Mouse (Mus musculus) liver, postnatal 0 days (tissue): ENCODE data around the gene Oosp3. TPM values are rescaled to one million over a fixed set of nuclear protein-coding genes. Genes with fewer than 3 reads are reported as not detected.

Source experiments
- ATAC-seq: fragments of 200-750 bp; cut with Nextera tagmentation; 2 replicates; pipeline ENCODE4 v1.8.0; 2017; ENCODE audit warnings: mild to moderate bottlenecking, moderate library complexity
- DNase-seq: peaks from one replicate; pipeline ENCODE4 v3.0.0-alpha.2; 2016
- H3K27ac ChIP-seq: fragments of 300-500 bp; sonication (generic); 2 replicates; pipeline ENCODE4 v1.5.1; 2014; ENCODE audit warnings: antibody characterized with exemption, moderate library complexity, mild to moderate bottlenecking, low read depth
- H3K27me3 ChIP-seq: fragments of 300-500 bp; sonication (generic); 2 replicates; pipeline ENCODE4 v1.6.1; 2014; ENCODE audit warnings: low read length, control low read depth, mixed read lengths; ENCODE audit not compliant: insufficient read depth
- H3K36me3 ChIP-seq: fragments of 300-500 bp; sonication (generic); replicated peaks from 2 replicates; pipeline ENCODE4 v1.6.1; 2014; ENCODE audit warnings: mild to moderate bottlenecking, control low read depth, low read length, moderate library complexity, mixed read lengths; ENCODE audit not compliant: insufficient read depth
- H3K4me1 ChIP-seq: fragments of 300-500 bp; sonication (generic); 2 replicates; pipeline ENCODE4 v1.6.1; 2014; ENCODE audit warnings: antibody characterized with exemption, mild to moderate bottlenecking, control low read depth; ENCODE audit not compliant: insufficient read depth
- H3K4me2 ChIP-seq: fragments of 300-500 bp; sonication (generic); 2 replicates; pipeline ENCODE4 v1.6.1; 2014; ENCODE audit warnings: low read depth, mild to moderate bottlenecking, low read length, moderate library complexity, mixed read lengths
- H3K4me3 ChIP-seq: fragments of 300-500 bp; sonication (generic); 2 replicates; pipeline ENCODE4 v1.5.1; 2014; ENCODE audit warnings: low read depth, low read length
- H3K9ac ChIP-seq: fragments of 300-500 bp; sonication (generic); replicated peaks from 2 replicates; pipeline ENCODE4 v1.6.1; 2014; ENCODE audit warnings: mild to moderate bottlenecking, moderate library complexity
- H3K9me3 ChIP-seq: fragments of 300-500 bp; sonication (generic); 2 replicates; pipeline ENCODE4 v1.6.1; 2016; ENCODE audit warnings: mild to moderate bottlenecking, control low read depth, low read length, mixed read lengths
- CTCF ChIP-seq: sonication (generic); IDR thresholded peaks from 2 replicates; pipeline ENCODE4 v1.5.1; 2016; ENCODE audit warnings: antibody characterized with exemption, low read depth
- EP300 ChIP-seq: IDR thresholded peaks from 2 replicates; pipeline ENCODE4 v1.6.1; 2016; ENCODE audit warnings: antibody characterized with exemption, low read depth, mild to moderate bottlenecking
- WGBS: fragments of 180-500 bp; shearing (Covaris S2); extraction: QIAGEN DNeasy Blood & Tissue Kit; methylation state at CpG from one replicate; pipeline ENCODE4 v1.1.7; 2014; ENCODE audit not compliant: insufficient replicate concordance; 5-methylcytosine and 5-hydroxymethylcytosine counted together
- polyA plus RNA-seq: library from polyadenylated mRNA; unstranded; fragments of >200 nt; fragmentation: Nextera tagmentation; extraction: Ambion mirVana; gene quantifications from 2 replicates; pipeline ENCODE4 v1.2.1, GENCODE M21; 2015

The Oosp3 gene
- polyA plus RNA-seq, 1 experiment from 2014 or later: not detected

DNA sequence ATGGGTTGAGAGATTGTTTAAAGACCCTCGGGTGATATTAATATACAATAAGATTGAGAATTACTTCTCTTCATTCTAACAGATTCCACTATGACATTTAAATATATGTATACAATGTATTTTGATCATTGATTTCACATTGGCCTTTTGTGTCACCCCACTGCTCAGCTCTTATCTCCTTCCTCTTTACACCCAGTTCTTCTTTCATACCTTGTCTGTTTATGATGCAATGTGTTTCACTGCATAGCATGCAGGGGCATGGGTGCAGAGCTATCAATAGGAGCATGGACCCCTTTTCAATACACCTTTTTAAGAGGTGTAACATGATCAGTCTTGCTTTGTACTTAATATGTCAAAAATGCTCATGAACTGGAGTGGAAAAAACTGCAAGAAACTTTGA, 33.4 kb downstream of the Oosp3 start:
- Histone ChIP-seq H3K36me3 (no peaks in the 10 kb centered on the region), H3K27ac (no peak overlapping the region), H3K4me2 (no peak overlapping the region), H3K4me3 (no peak overlapping the region), H3K4me1 (peaks cover 3% of the 10 kb centered on the region; the same call in 1 of the 2 replicates), H3K9me3 (no peaks in the 10 kb centered on the region), H3K9ac (no peak overlapping the region), H3K27me3 (no peaks in the 10 kb centered on the region)
- TF ChIP-seq EP300 (no peak), CTCF (no peak)
- WGBS: 56% methylated on average over 1 of the region's 1 CpGs
- ATAC-seq: no peak
- no peak for DNase-seq

DNA sequence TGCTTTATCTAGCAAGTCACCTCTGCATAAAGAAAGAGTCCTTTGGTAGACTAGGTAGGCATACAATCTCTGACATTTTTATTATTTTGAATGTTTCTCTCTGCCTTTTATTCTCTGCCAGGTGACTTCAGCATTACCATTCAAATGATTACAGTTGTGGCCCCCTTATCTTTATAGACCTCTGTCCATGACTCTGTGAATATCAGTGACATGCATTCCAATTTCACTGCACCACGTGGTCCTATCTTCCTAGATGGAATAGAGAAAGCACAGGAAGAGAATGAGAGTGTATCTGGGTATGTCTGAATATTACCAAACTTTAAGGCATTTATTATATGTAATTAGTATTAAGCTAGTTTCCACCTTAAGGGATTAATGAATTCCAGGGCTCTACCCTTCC, 39.6 kb downstream of the Oosp3 start:
- 31% methylated on average over 1 of the region's 1 CpGs for WGBS
- TF ChIP-seq EP300 (0 out of 2 replicates have a peak, but pooled peaks have one; percentile 43), CTCF (no peak)
- no peak for ATAC-seq
- H3K27ac ChIP-seq: no peak overlapping the region
- H3K27me3 ChIP-seq: no peaks in the 10 kb centered on the region
- no peaks in the 10 kb centered on the region for H3K9me3 ChIP-seq
- no peak for DNase-seq
- H3K4me3 ChIP-seq: no peak overlapping the region
- H3K9ac ChIP-seq: no peak overlapping the region
- H3K4me2 ChIP-seq: no peak overlapping the region
- H3K36me3 ChIP-seq: no peaks in the 10 kb centered on the region
- H3K4me1 ChIP-seq: no peaks in the 10 kb centered on the region

DNA sequence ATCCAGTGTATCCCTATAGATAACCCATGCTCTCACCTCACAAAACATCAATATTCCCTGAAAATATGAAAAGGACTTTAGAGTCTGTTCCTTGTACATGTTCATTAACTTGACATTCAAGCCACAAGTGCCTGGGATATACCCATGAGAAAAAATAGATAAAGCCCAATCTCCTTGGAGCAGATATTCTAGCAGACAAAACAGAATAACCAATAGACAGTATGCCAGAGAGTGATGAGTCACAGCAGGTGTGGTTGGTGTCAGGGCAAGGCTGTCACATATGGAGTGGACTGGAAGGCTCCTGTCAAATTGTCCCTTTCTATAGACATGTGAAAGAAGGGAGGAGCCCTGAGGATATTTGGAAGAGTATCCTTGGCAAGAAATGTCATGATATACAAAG, 48.8 kb downstream of the Oosp3 start:
- Histone ChIP-seq H3K27me3 (no peaks in the 10 kb centered on the region), H3K4me2 (no peak overlapping the region), H3K4me3 (no peak overlapping the region), H3K4me1 (no peaks in the 10 kb centered on the region), H3K36me3 (no peaks in the 10 kb centered on the region), H3K9ac (no peak overlapping the region), H3K27ac (no peak overlapping the region), H3K9me3 (no peaks in the 10 kb centered on the region)
- no peak for TF ChIP-seq CTCF
- peak; percentile 58 for TF ChIP-seq EP300
- DNase-seq (no peak), ATAC-seq (peak; percentile 41)

DNA sequence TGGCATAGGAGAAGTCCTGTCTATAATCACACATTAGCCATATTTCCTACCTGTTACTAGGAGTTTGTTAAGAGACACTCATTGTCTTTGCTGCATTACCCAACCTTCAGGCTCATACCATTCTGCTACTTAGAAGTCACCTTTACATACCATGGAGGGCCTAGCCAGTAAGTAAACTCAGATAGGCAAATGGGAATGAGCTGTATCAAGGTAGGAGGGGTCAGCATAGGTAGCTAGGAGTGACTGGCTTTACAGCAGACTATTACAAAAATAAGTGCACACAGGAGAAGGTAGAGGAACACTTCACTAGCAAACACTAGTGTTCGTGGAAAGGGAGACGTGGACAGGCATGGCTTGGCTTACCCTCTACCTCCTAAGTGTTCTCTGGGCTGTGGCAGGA, 50.4 kb downstream of the Oosp3 start, which contains the start of gene Gif:
Gene Gif (plus strand): TSS at position 257 of the 400 bp plus-strand sequence.
- Histone ChIP-seq H3K27ac (no peak within 1 kb of the TSS), H3K9ac (no peak within 1 kb of the TSS), H3K4me3 (no peak within 1 kb of the TSS), H3K9me3 (no peaks in the 10 kb centered on the region), H3K4me1 (no peaks in the 10 kb centered on the region), H3K27me3 (no peaks in the 10 kb centered on the region), H3K36me3 (no peaks in the 10 kb centered on the region), H3K4me2 (no peak within 1 kb of the TSS)
- WGBS: 76% methylated on average over 2 of the region's 2 CpGs
- no peak for DNase-seq
- no peak for ATAC-seq
- TF ChIP-seq CTCF: no peak
- TF ChIP-seq EP300: no peak

Other genes starting within 250 kb of the Oosp3 start
- gene Ms4a6c, start 227.7 kb upstream of the Oosp3 start, polyA plus RNA-seq: 13.1 and 13.4 TPM in 2 replicates
- gene Gm8369, start 211.1 kb upstream of the Oosp3 start, polyA plus RNA-seq: 1.6 and 2.1 TPM in 2 replicates
- 3.2 and 3.8 TPM in 2 replicates for gene Ms4a6b, start 180.5 kb upstream of the Oosp3 start, polyA plus RNA-seq
- gene Ms4a4d, start 160.3 kb upstream of the Oosp3 start, polyA plus RNA-seq: 1.5 and 1.7 TPM in 2 replicates
- 8.8 and 9.0 TPM in 2 replicates for gene Ms4a6d, start 92.2 kb upstream of the Oosp3 start, polyA plus RNA-seq
- 0.86 and 0.90 TPM in 2 replicates for gene Ms4a2, start 73.3 kb upstream of the Oosp3 start, polyA plus RNA-seq
- gene Ms4a3, start 56.2 kb upstream of the Oosp3 start, polyA plus RNA-seq: 37.6 and 38.0 TPM in 2 replicates
- 0.19 TPM in 1 of 2 replicates, not detected in the other for gene Oosp2, start 36.5 kb upstream of the Oosp3 start, polyA plus RNA-seq
- 0.26 and 0.54 TPM in 2 replicates for gene Oosp1, start 5.9 kb upstream of the Oosp3 start, polyA plus RNA-seq
- not detected in 2 replicates for gene Gif, start 50.5 kb downstream of the Oosp3 start, polyA plus RNA-seq
- 35.7 and 38.2 TPM in 2 replicates for gene Mrpl16, start 73.3 kb downstream of the Oosp3 start, polyA plus RNA-seq
- gene Stx3, start 122.3 kb downstream of the Oosp3 start, polyA plus RNA-seq: 3.2 and 3.7 TPM in 2 replicates
- gene Olfr1417, start 142.2 kb downstream of the Oosp3 start, polyA plus RNA-seq: not detected in 2 replicates
- not detected in 2 replicates for gene Olfr1418, start 164.0 kb downstream of the Oosp3 start, polyA plus RNA-seq
- gene Olfr1419, start 178.1 kb downstream of the Oosp3 start, polyA plus RNA-seq: not detected in 2 replicates
- not detected in 2 replicates for gene Olfr1420, start 189.5 kb downstream of the Oosp3 start, polyA plus RNA-seq
- gene Patl1, start 215.3 kb downstream of the Oosp3 start, polyA plus RNA-seq: 4.9 and 5.4 TPM in 2 replicates